Comparison of ENCODE assay signal across 26 mouse cellular contexts in the genomic region with DNA sequence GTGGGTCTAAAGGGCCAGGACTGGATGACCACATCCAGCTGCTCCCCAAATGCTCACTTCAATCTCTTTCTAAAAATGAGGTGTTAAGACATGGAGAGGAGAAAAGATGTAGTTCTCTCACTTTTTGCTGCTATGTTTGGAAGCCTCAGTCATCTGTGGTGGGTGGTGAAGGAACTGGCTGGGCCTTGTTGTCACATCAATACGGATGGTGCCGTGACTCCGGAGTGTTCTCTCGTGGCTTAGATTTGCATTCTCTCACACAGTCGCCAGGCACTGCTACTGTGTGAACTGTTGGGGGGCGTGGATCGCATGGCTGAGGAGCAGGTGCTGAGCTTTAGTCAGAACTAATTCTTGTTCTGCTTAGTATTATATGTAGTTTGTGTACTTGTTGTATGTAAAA. TPM values are rescaled to one million over a fixed set of nuclear protein-coding genes. Genes with fewer than 3 reads are reported as not detected.
A peak's percentile ranks its signal among the peaks of the same experiment; 100 is the strongest.
DNase-seq lines count a peak whose midpoint lies in the region; ATAC-seq and TF ChIP-seq lines count a peak whose summit lies in the region.
"Had no signal": no experiment of that assay in that cellular context is flagged by ENCODE, and none has a peak within 500 bp of the region (broad histone marks: within the 10 kb centered on the region; RNA-seq: fewer than 3 reads in every experiment).

No protein-coding gene starts in this region.

- H3K9ac ChIP-seq in limb, embryonic 11.5 days (ENCODE audit: low read length) = no peak overlapping the region
- no peak overlapping the region; the same call in 1 of the 2 replicates for H3K9ac ChIP-seq in forebrain, embryonic 13.5 days
- no peak overlapping the region for H3K9ac ChIP-seq in hindbrain, embryonic 13.5 days
- H3K9ac ChIP-seq: embryonic facial prominence, embryonic 12.5 days; forebrain, embryonic 12.5 days; heart, embryonic 15.5 days; hindbrain, embryonic 15.5 days; limb, embryonic 13.5 days; liver, embryonic 12.5 days; midbrain, embryonic 12.5 days had no signal

- intact Hi-C loops in heart, postnatal 25 days (cut with DNase I) = no loop called here
- intact Hi-C loops in left cerebral cortex, adult 2 months (cut with DNase I) = no loop called here

- no peak for ATAC-seq in limb, embryonic 11.5 days (ENCODE audit: insufficient number of reproducible peaks, low FRiP score, low TSS enrichment, low read depth)
- no peak for ATAC-seq in forebrain, embryonic 13.5 days
- no peak for ATAC-seq in hindbrain, embryonic 13.5 days (ENCODE audit: low FRiP score)
- ATAC-seq: liver, embryonic 12.5 days had no signal

- no peaks in the 10 kb centered on the region for H3K4me1 ChIP-seq in limb, embryonic 11.5 days (ENCODE audit: control insufficient read depth, insufficient read depth, low read length)
- peaks cover 8% of the 10 kb centered on the region; the same call in 1 of the 2 replicates for H3K4me1 ChIP-seq in forebrain, embryonic 13.5 days
- H3K4me1 ChIP-seq in hindbrain, embryonic 13.5 days (replicated peaks) = peaks cover 9% of the 10 kb centered on the region
- H3K4me1 ChIP-seq: heart, embryonic 15.5 days; limb, embryonic 13.5 days; liver, embryonic 12.5 days had no signal

- WGBS in limb, embryonic 11.5 days = 78% methylated on average over 7 of the region's 7 CpGs
- WGBS in forebrain, embryonic 13.5 days = 86% methylated on average over 7 of the region's 7 CpGs
- WGBS in hindbrain, embryonic 13.5 days = 56% methylated on average over 7 of the region's 7 CpGs

- no peak overlapping the region for H3K4me3 ChIP-seq in left cerebral cortex, adult 2 months
- H3K4me3 ChIP-seq in limb, embryonic 11.5 days (ENCODE audit: low read depth, low read length) = no peak overlapping the region
- no peak overlapping the region for H3K4me3 ChIP-seq in forebrain, embryonic 13.5 days
- H3K4me3 ChIP-seq in hindbrain, embryonic 13.5 days = no peak overlapping the region
- H3K4me3 ChIP-seq: embryonic facial prominence, embryonic 12.5 days; forebrain, embryonic 12.5 days; heart, embryonic 15.5 days; hindbrain, embryonic 15.5 days; limb, embryonic 13.5 days; liver, embryonic 12.5 days; midbrain, embryonic 12.5 days had no signal

- no peaks in the 10 kb centered on the region for H3K27me3 ChIP-seq in limb, embryonic 11.5 days (ENCODE audit: control insufficient read depth, insufficient read depth, low read length)
- no peaks in the 10 kb centered on the region for H3K27me3 ChIP-seq in forebrain, embryonic 13.5 days
- H3K27me3 ChIP-seq in hindbrain, embryonic 13.5 days = no peaks in the 10 kb centered on the region; the same call in 1 of the 2 replicates
- H3K27me3 ChIP-seq: embryonic facial prominence, embryonic 12.5 days; heart, embryonic 15.5 days; limb, embryonic 13.5 days; liver, embryonic 12.5 days had no signal

- H3K9me3 ChIP-seq in limb, embryonic 11.5 days (ENCODE audit: control insufficient read depth, low read length) = no peaks in the 10 kb centered on the region
- H3K9me3 ChIP-seq in forebrain, embryonic 13.5 days (replicated peaks) = no peaks in the 10 kb centered on the region
- H3K9me3 ChIP-seq in hindbrain, embryonic 13.5 days = no peaks in the 10 kb centered on the region
- H3K9me3 ChIP-seq: embryonic facial prominence, embryonic 12.5 days; forebrain, embryonic 12.5 days; heart, embryonic 15.5 days; hindbrain, embryonic 15.5 days; limb, embryonic 13.5 days; liver, embryonic 12.5 days; midbrain, embryonic 12.5 days had no signal

- DNase-seq in heart, adult 11 months = peak; percentile 21
- no peak for DNase-seq in heart, postnatal 25 days (ENCODE audit: low spot score)
- DNase-seq in left cerebral cortex, adult 2 months (ENCODE audit: extremely low spot score in 1 of 2, low spot score in 2 of 2) = peak; percentile 16 to 34
- DNase-seq in limb, embryonic 11.5 days (ENCODE audit: low spot score) = peak; percentile 14
- peak; percentile 78 for DNase-seq in telencephalon, adult 2 months (ENCODE audit: low read depth, low spot score)
- no peak for DNase-seq in cerebellum, adult 9-11 months
- DNase-seq: adrenal gland, postnatal 25 days; cerebellum, adult 11 months; cerebellum, postnatal 25 days; gastrocnemius, postnatal 36 days; heart, postnatal 4 days; kidney, adult 2 months; lung, adult 18-20 months; lung, postnatal 14 days had no signal

- no peak overlapping the region for H3K4me2 ChIP-seq in limb, embryonic 11.5 days (ENCODE audit: low read depth, severe bottlenecking)
- H3K4me2 ChIP-seq in forebrain, embryonic 13.5 days = no peak overlapping the region
- no peak overlapping the region for H3K4me2 ChIP-seq in hindbrain, embryonic 13.5 days
- H3K4me2 ChIP-seq: embryonic facial prominence, embryonic 12.5 days; forebrain, embryonic 12.5 days; heart, embryonic 15.5 days; hindbrain, embryonic 15.5 days; limb, embryonic 13.5 days; liver, embryonic 12.5 days; midbrain, embryonic 12.5 days had no signal

- H3K27ac ChIP-seq in left cerebral cortex, adult 2 months = no peak overlapping the region
- H3K27ac ChIP-seq in limb, embryonic 11.5 days (replicated peaks; ENCODE audit: low read depth, low read length) = no peak overlapping the region
- H3K27ac ChIP-seq in forebrain, embryonic 13.5 days = no peak overlapping the region
- no peak overlapping the region for H3K27ac ChIP-seq in hindbrain, embryonic 13.5 days
- H3K27ac ChIP-seq: embryonic facial prominence, embryonic 12.5 days; forebrain, embryonic 12.5 days; heart, embryonic 15.5 days; hindbrain, embryonic 15.5 days; kidney, postnatal 0 days; limb, embryonic 13.5 days; liver, embryonic 12.5 days; midbrain, embryonic 12.5 days had no signal

- no peaks in the 10 kb centered on the region for H3K36me3 ChIP-seq in limb, embryonic 11.5 days (ENCODE audit: control insufficient read depth, insufficient read depth, low read length)
- H3K36me3 ChIP-seq in forebrain, embryonic 13.5 days (ENCODE audit: poor library complexity, severe bottlenecking) = no peaks in the 10 kb centered on the region
- H3K36me3 ChIP-seq in hindbrain, embryonic 13.5 days = no peaks in the 10 kb centered on the region
- H3K36me3 ChIP-seq: embryonic facial prominence, embryonic 12.5 days; forebrain, embryonic 12.5 days; heart, embryonic 15.5 days; hindbrain, embryonic 15.5 days; limb, embryonic 13.5 days; liver, embryonic 12.5 days; midbrain, embryonic 12.5 days had no signal

- no peak for TF ChIP-seq CTCF in left cerebral cortex, adult 2 months (IDR thresholded peaks at IDR 0.05)

RNA-seq across cellular contexts. Expression of gene Pmp22, which starts 47.6 kb away (rescaled TPM):
- total RNA-seq in heart, postnatal 25 days (2021) = 10 to 100 TPM; 55.9 to 63.6 TPM
- total RNA-seq in left cerebral cortex, adult 2 months (2021) = 10 to 100 TPM; 25.7 to 27.5 TPM
- polyA plus RNA-seq in limb, embryonic 11.5 days (2014; fragmentation: Nextera tagmentation; extraction: Ambion mirVana) = 43.7 and 51.0 TPM in 2 replicates
- 12.1 and 12.7 TPM in 2 replicates for polyA plus RNA-seq in forebrain, embryonic 13.5 days (2015; fragmentation: Nextera tagmentation; extraction: Ambion mirVana)
- polyA plus RNA-seq in hindbrain, embryonic 13.5 days (2015; fragmentation: Nextera tagmentation; extraction: Ambion mirVana) = 37.6 and 43.0 TPM in 2 replicates
- total RNA-seq: monocyte, adult 5-6 weeks; neutrophil, adult 5-6 weeks had no signal

Comparison
In these comparisons a context has a peak if more than half of its experiments do, and no peak if none do; other contexts are left out.
1. DNase-seq: peak in heart, adult 11 months (single experiment), left cerebral cortex, adult 2 months (2 of 2), limb, embryonic 11.5 days (single experiment) and telencephalon, adult 2 months (single experiment); none in heart, postnatal 25 days (single experiment) and cerebellum, adult 9-11 months (single experiment).